Mouse (Mus musculus) forebrain, postnatal 0 days (tissue): ENCODE data around the gene Ttc7b. TPM values are rescaled to one million over a fixed set of nuclear protein-coding genes. Genes with fewer than 3 reads are reported as not detected.

Source experiments
- ATAC-seq: fragments of 200-750 bp; cut with Nextera tagmentation; 2 replicates; pipeline ENCODE4 v1.8.0; 2017; ENCODE audit warnings: mild to moderate bottlenecking, moderate library complexity
- DNase-seq: peaks from one replicate; pipeline ENCODE4 v3.0.0-alpha.2; 2015
- H3K27ac ChIP-seq: fragments of 300-500 bp; sonication (generic); 2 replicates; pipeline ENCODE4 v1.5.1; 2014; ENCODE audit warnings: low read depth, mild to moderate bottlenecking, antibody characterized with exemption, low read length, moderate library complexity, mixed read lengths
- H3K27me3 ChIP-seq: fragments of 300-500 bp; sonication (generic); 2 replicates; pipeline ENCODE4 v1.6.1; 2014; ENCODE audit warnings: mild to moderate bottlenecking, low read length, mixed read lengths; ENCODE audit not compliant: insufficient read depth
- H3K36me3 ChIP-seq: fragments of 300-500 bp; sonication (generic); 2 replicates; pipeline ENCODE4 v1.6.1; 2014; ENCODE audit warnings: mild to moderate bottlenecking, moderate library complexity; ENCODE audit not compliant: insufficient read depth
- H3K4me1 ChIP-seq: fragments of 300-500 bp; sonication (generic); 2 replicates; pipeline ENCODE4 v1.6.1; 2014; ENCODE audit warnings: antibody characterized with exemption; ENCODE audit not compliant: insufficient read depth
- H3K4me2 ChIP-seq: fragments of 300-500 bp; sonication (generic); 2 replicates; pipeline ENCODE4 v1.6.1; 2014; ENCODE audit warnings: low read depth, mild to moderate bottlenecking, moderate library complexity
- H3K4me3 ChIP-seq: fragments of 300-500 bp; sonication (generic); 2 replicates; pipeline ENCODE4 v1.5.1; 2014; ENCODE audit warnings: low read depth, low read length, mixed read lengths
- H3K9ac ChIP-seq: fragments of 300-500 bp; sonication (generic); 2 replicates; pipeline ENCODE4 v1.6.1; 2014; ENCODE audit warnings: mild to moderate bottlenecking
- H3K9me3 ChIP-seq: fragments of 300-500 bp; sonication (generic); 2 replicates; pipeline ENCODE4 v1.6.1; 2016; ENCODE audit warnings: low read length
- CTCF ChIP-seq: sonication (generic); IDR thresholded peaks from 2 replicates; pipeline ENCODE4 v1.5.1; 2016; ENCODE audit warnings: antibody characterized with exemption, control low read depth, low read depth
- WGBS: fragments of 180-500 bp; shearing (Covaris S2); extraction: QIAGEN DNeasy Blood & Tissue Kit; methylation state at CpG from one replicate; pipeline ENCODE4 v1.1.7; 2014; 5-methylcytosine and 5-hydroxymethylcytosine counted together
- polyA plus RNA-seq: library from polyadenylated mRNA; unstranded; fragments of >200 nt; fragmentation: Nextera tagmentation; extraction: Ambion mirVana; gene quantifications from 2 replicates; pipeline ENCODE4 v1.2.1, GENCODE M21; 2015
- total RNA-seq: library from RNA; depleted of rRNA; stranded (reverse); fragments of >200 nt; gene quantifications from 2 replicates; pipeline ENCODE4 v1.2.3, GENCODE M21; 2014

Ttc7b gene
- total and polyA plus RNA-seq, 2 experiments from 2014 or later: 10.8 to 42.2 TPM

DNA sequence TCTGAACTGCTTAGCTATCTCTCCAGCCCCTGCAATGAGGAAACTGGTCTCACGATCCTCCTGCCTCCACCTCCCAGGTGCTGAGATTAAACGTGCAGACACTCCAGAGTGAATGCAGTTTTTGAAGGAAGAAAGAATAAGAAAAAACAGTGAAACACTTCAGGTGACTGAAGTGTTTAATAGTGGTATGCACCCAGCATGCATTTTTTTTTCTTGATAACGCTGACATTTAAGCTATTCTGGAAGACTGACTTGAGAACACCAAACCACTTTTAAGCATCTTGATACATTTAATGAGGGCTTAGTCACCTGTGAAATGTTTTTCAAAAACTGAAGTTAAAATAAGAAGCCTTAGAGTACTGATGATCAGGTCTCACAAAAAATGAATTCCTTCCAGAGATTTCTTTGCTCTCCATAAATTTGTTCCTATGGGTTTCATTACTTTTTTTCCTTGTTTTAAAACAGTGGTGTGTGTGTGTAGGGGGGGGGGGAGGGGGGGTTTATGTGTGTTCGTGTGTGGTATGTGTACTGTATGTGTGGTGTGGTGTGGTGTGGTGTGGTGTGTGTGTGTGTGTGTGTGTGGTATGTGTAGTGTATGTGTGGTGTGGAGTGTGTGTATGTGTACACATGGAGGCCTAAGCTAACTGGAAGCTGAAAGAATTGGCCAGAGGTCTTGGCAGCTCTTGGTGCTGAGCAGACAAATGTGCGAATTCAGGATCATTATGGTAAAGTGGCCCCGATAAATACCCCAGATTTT is 23.0 kb upstream of the Ttc7b start:
- H3K27me3 ChIP-seq: no peaks in the 10 kb centered on the region
- H3K27ac ChIP-seq: no peak overlapping the region
- H3K4me2 ChIP-seq: no peak overlapping the region
- H3K4me3 ChIP-seq: no peak overlapping the region
- 79% methylated on average over 6 of the region's 6 CpGs for WGBS
- no peaks in the 10 kb centered on the region; the same call in 1 of the 2 replicates for H3K36me3 ChIP-seq
- no peak overlapping the region for H3K9ac ChIP-seq
- no peak for ATAC-seq
- no peak for TF ChIP-seq CTCF
- no peaks in the 10 kb centered on the region for H3K4me1 ChIP-seq
- H3K9me3 ChIP-seq: no peaks in the 10 kb centered on the region
- no peak for DNase-seq

- no peaks in the 10 kb centered on the region for H3K4me1 ChIP-seq
- H3K4me2 ChIP-seq: no peak overlapping the region
- ATAC-seq (no peak), DNase-seq (no peak)
- no peak overlapping the region for H3K4me3 ChIP-seq
- H3K36me3 ChIP-seq: no peaks in the 10 kb centered on the region; the same call in 1 of the 2 replicates
- 87% methylated on average over 6 of the region's 6 CpGs for WGBS
- H3K27me3 ChIP-seq: no peaks in the 10 kb centered on the region
- TF ChIP-seq CTCF: no peak
- H3K9ac ChIP-seq: no peak overlapping the region
- H3K9me3 ChIP-seq: no peaks in the 10 kb centered on the region
- no peak overlapping the region for H3K27ac ChIP-seq
Measured at GRCm38 (mm10) chr12:100542494-100542893, 21.9 kb upstream of the Ttc7b start.

DNA sequence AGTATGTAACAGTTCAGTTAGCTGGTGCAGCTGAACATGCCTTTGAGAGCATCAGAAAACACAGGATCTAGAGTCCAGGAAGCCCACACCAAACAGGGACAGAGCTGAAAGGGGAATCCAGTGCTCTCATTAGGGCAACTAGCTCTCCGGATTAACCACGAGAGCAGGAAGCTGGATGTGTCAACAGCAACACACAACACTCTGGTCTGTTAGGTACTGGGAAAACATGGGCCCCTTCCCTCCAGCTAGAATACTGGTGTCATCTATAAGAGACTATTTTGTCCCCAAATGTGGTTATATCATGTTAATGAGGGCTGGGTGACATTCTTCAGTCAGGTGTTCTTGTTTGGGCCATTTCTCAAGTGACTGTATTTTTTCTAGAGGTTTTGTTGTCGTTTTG is 21.4 kb upstream of the Ttc7b start:
- Histone ChIP-seq H3K4me1 (no peaks in the 10 kb centered on the region), H3K4me2 (no peak overlapping the region), H3K36me3 (no peaks in the 10 kb centered on the region; the same call in 1 of the 2 replicates), H3K4me3 (no peak overlapping the region), H3K9me3 (no peaks in the 10 kb centered on the region), H3K27ac (no peak overlapping the region), H3K9ac (no peak overlapping the region), H3K27me3 (no peaks in the 10 kb centered on the region)
- ATAC-seq: no peak
- no peak for DNase-seq
- WGBS: 44% methylated on average over 3 of the region's 3 CpGs
- no peak for TF ChIP-seq CTCF

- no peak overlapping the region for H3K4me2 ChIP-seq
- no peaks in the 10 kb centered on the region for H3K4me1 ChIP-seq
- no peaks in the 10 kb centered on the region for H3K9me3 ChIP-seq
- H3K9ac ChIP-seq: no peak overlapping the region
- ATAC-seq (no peak), DNase-seq (no peak)
- no peak overlapping the region for H3K27ac ChIP-seq
- H3K36me3 ChIP-seq: no peaks in the 10 kb centered on the region
- H3K4me3 ChIP-seq: no peak overlapping the region
- no peak for TF ChIP-seq CTCF
- WGBS: 68% methylated on average over 9 of the region's 9 CpGs
- no peaks in the 10 kb centered on the region for H3K27me3 ChIP-seq
Measured at GRCm38 (mm10) chr12:100539158-100539714, 18.6 kb upstream of the Ttc7b start.

DNA sequence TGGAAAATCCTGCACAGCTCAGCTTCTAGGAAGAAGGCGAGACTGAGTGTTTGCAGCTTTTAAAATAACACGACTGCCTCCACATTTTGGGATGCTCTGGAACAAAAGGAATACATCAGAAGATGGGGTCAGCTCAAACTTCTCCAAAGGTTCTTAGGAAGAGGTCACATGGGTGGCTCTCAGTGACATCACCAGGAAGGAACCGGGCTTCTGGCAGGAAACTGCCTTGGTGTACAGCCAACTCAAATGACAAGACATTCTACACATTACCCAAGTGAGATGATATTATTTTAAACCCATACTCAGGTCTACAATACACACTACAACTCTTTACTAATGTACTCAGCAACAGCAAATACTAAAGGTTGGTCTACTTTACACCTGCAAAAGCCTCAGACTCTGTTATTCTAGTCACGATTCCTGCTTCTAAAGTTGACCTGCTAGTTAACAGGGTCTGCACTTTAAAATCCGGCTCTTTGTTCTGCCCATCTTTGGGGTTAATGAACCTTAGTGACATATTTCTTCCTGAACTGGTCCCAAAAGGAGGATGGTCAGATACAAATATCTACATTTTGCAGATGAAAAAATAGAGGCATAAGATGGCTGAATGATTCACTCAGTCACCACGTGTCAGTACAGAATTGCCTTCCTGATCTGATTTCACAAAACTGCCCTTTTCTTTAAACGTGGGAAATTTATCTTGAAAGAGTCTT is 18.0 kb upstream of the Ttc7b start:
- Histone ChIP-seq H3K4me2 (no peak overlapping the region), H3K4me3 (no peak overlapping the region), H3K4me1 (no peaks in the 10 kb centered on the region), H3K27me3 (no peaks in the 10 kb centered on the region), H3K9me3 (no peaks in the 10 kb centered on the region), H3K36me3 (no peaks in the 10 kb centered on the region), H3K27ac (no peak overlapping the region), H3K9ac (no peak overlapping the region)
- no peak for ATAC-seq
- no peak for TF ChIP-seq CTCF
- no peak for DNase-seq
- WGBS: 66% methylated on average over 7 of the region's 7 CpGs

DNA sequence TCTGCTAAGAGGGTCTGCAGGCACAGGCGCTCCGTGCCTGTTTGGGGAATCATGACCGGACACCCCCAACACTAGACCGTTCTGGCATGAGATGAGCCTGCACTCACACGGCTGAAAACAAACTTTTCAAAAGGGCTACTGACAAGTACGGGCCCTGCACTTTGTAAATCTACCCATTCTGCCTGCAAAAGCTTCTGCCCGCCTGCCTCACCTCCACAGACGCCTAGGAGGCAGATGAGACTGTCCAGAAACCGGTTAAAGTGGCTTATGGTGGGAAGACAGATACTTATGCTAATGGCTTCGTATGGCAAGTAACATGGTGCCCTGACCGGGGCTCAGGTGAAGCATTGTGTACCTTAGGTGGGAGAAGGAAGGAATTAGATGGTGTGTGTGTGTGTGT is 16.5 kb upstream of the Ttc7b start:
- 91% methylated on average over 11 of the region's 11 CpGs for WGBS
- Histone ChIP-seq H3K4me3 (no peak overlapping the region), H3K4me1 (no peaks in the 10 kb centered on the region), H3K9ac (no peak overlapping the region), H3K9me3 (no peaks in the 10 kb centered on the region), H3K27me3 (no peaks in the 10 kb centered on the region), H3K27ac (no peak overlapping the region), H3K4me2 (no peak overlapping the region), H3K36me3 (no peaks in the 10 kb centered on the region)
- TF ChIP-seq CTCF: no peak
- no peak for ATAC-seq
- no peak for DNase-seq

GRCm38 (mm10) chr12:100535028-100535427 is 14.4 kb upstream of the Ttc7b start:
- ATAC-seq (no peak), DNase-seq (no peak)
- Histone ChIP-seq H3K27me3 (no peaks in the 10 kb centered on the region), H3K27ac (no peak overlapping the region), H3K9me3 (no peaks in the 10 kb centered on the region), H3K4me1 (no peaks in the 10 kb centered on the region), H3K9ac (no peak overlapping the region), H3K4me2 (no peak overlapping the region), H3K36me3 (no peaks in the 10 kb centered on the region), H3K4me3 (no peak overlapping the region)
- WGBS: 29% methylated on average over 12 of the region's 12 CpGs
- no peak for TF ChIP-seq CTCF
